Mouse (Mus musculus) inflammation-experienced regulatory T-cells, adult 6 months (primary cell): ENCODE data around the gene Arpc5. TPM values are rescaled to one million over a fixed set of nuclear protein-coding genes. Genes with fewer than 3 reads are reported as not detected.
"Not testable (repeated sequence)": the region's sequence is repeated elsewhere in the genome, so short reads cannot be mapped to it uniquely, and the experiment has no call there.

Experiments
- ATAC-seq: one replicate; pipeline ENCODE4 v1.8.0; 2017
- polyA plus RNA-seq, 3 experiments: library from polyadenylated mRNA; unstranded; fragments of 100-300 nt; shearing (Covaris generic); gene quantifications; one replicate each; pipeline ENCODE4 v1.2.1; 2017

Gene Arpc5
- polyA plus RNA-seq, 3 experiments from 2014 or later: 480 to 854 (median 552) TPM

DNA sequence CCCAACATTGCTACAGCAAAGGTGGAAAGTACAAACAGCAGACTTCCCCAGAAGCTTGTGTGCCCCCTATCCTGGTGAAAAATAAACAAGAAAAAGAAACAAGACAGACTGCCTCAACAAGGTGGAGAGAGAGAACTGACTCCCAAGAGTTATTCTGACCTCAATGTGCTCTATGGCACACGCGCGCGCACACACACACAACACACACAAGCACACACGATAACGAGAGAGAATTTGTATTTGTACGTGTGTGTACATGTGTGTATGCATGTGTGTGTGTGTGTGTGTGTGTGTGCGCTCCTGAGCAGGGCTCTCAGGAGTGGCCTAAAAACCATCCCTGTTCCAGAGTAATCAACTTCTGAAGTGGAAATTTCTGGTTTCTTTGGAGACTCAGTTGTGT is 18.3 kb downstream of the Arpc5 start:
- no peak for ATAC-seq

DNA sequence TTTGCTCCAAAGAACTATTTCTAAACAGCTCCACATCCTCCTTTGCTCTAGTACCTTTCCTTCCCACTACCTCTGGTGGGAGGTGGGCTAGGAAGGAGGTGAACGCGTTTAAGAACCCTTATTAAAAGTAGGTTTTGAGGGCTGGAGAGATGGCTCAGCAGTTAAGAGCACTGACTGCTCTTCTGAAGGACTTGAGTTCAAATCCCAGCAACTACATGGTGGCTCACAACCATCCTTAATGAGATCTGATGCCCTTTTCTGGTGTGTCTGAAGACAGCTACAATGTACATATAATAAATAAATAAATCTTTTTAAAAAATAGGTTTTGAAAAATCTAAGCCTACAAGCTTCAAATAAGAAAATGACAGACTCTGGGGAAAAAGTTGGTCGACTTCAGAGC is 19.1 kb downstream of the Arpc5 start:
- not testable (repeated sequence) for ATAC-seq

DNA sequence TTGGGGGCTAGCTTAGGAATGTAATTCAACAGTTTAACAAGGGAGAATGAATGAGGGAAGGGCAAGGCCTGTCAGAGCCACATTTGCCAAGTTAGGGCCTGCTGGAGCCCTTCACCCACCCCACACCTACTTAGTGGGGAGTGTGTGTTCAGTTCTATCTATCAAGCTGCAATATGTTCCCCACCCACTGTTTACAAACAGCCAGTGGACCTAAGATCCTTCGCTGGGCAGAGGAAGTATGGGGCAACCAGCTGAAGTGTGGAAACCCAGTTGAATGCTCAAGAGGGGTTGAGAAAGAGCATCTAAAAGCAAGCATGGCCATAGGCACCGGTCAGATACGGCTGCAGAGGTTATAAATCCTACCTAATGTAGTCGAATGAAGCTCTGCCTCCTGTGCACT is 20.6 kb downstream of the Arpc5 start:
- ATAC-seq: no peak

DNA sequence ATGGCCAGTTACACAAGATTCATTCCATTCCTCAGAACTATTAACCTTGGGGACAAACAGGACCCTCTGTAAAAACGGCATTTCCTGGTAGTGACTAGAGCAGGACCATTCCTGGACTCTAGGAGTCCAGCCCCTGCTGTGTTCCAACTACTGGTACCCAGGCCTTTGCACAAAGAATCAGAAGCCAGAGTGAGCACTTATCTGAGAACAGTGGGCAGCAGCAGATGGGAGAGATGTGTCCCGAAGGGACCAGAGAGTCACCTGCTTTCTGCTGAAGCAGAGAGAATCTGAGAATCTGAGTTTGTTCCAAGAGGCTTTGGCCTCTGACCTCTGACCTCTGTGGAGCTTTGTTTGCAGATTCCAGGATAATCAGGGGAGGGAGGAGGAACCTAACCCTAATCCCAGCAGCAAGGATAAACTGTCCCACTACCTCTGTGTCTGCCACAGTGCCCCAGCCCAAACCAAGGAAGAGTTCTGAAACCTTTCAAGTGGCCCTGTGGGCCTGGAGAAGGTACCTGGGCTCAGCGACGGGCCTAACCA is 21.8 kb downstream of the Arpc5 start:
- no peak for ATAC-seq

- no peak for ATAC-seq
These were observed 23.9 kb downstream of the Arpc5 start for GRCm38 (mm10) chr1:152790254-152790653.

DNA sequence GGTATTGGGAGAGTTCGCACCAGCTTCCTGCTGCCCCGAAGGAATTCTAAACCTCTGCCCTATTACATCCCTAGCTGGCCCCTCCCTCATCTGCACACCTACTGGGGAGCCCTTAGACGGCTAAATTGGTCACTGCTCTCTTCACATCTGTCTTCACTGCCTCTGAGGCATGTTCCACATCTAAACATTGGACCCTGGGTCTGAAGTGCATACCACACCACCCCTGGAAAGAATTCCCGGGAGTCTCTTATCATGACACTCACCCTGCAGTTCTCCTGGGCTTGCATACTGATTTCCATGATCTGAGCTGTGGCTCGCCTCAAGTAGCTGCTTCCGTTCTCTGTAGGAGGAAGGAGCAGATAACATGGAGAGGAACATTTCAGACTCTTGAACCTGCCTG is 24.5 kb downstream of the Arpc5 start:
- no peak for ATAC-seq

GRCm38 (mm10) chr1:152791269-152791668 is 24.9 kb downstream of the Arpc5 start:
- no peak for ATAC-seq

GRCm38 (mm10) chr1:152792736-152793494 is 26.6 kb downstream of the Arpc5 start:
- ATAC-seq: no peak

DNA sequence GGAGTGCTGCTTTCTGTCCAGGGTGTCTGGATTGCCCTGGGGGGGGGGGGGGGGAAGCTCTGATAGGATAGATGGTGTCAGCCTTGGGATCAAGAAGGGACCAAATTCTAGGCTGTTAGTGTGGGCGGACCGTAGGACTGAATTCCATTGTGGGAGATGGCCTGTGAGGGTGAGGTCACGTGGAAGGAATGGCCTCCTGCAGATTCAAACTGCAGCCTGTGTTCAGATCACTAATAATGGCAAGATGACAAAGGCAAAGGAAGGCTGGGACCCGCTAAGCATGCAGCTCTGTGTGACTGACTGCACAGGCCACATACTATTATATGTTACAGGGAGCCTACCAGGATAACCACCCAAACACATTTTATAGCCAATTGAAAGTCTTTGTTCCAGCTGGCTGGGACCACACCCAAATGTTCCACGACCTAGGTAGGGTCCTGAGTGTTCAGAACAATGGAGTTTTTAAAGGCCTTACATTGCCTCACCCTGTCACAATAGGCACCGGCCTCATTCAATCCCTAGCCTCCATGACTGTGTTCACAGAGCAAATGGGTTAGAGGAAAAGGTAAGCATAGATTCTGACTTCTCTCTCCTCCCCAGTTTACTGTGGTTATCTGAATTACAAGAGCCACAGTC is 27.3 kb downstream of the Arpc5 start:
- no peak for ATAC-seq

GRCm38 (mm10) chr1:152795688-152796255 is 29.4 kb downstream of the Arpc5 start:
- no peak for ATAC-seq

- no peak for ATAC-seq
These were observed 30.4 kb downstream of the Arpc5 start for GRCm38 (mm10) chr1:152796683-152797263.

GRCm38 (mm10) chr1:152798125-152798524 is 31.8 kb downstream of the Arpc5 start:
- no peak for ATAC-seq

DNA sequence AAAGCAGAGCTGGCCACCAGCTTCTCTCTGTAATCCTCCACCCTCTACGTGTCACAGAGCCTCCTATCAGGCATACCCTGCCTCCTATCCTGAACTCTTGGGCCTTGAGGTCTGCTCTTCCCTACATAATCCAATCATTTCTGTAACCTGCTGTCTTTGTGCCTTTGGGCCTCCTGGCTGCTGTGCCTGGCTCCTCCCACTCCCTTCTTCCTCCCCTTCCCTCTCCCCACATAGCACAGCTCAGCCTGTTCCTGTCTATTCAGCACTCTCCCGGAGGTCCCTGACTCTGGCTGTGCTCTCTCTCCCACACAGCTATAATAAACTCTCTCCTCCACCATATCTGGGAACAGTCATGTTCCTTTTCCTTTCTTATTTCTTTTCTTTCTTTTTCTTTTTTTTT is 33.6 kb downstream of the Arpc5 start, which contains the start of gene Ncf2:
TSS of gene Ncf2 (plus strand) at position 298 of the 400 bp plus-strand sequence.
- ATAC-seq: no peak

GRCm38 (mm10) chr1:152800633-152801176 is 34.4 kb downstream of the Arpc5 start:
- ATAC-seq: no peak

DNA sequence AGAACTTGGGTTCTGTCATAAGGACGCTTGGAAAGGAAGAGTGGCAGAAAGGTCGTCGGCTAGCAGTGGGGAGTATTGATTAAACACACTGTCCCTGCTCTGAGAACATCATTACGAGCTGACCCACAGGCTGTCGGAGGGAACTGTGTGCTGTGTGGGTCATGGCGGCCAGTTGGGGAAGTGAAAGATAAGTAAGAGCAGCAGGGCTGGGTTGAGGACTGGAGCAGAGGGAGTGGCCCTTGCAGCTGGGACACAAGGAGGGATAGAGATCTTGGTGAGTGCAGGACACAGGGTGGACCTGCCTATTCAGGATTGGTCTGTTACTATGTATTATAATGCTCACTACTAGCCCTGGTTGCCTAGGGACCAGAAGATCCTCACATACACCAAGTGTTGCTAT is 38.6 kb downstream of the Arpc5 start:
- no peak for ATAC-seq

DNA sequence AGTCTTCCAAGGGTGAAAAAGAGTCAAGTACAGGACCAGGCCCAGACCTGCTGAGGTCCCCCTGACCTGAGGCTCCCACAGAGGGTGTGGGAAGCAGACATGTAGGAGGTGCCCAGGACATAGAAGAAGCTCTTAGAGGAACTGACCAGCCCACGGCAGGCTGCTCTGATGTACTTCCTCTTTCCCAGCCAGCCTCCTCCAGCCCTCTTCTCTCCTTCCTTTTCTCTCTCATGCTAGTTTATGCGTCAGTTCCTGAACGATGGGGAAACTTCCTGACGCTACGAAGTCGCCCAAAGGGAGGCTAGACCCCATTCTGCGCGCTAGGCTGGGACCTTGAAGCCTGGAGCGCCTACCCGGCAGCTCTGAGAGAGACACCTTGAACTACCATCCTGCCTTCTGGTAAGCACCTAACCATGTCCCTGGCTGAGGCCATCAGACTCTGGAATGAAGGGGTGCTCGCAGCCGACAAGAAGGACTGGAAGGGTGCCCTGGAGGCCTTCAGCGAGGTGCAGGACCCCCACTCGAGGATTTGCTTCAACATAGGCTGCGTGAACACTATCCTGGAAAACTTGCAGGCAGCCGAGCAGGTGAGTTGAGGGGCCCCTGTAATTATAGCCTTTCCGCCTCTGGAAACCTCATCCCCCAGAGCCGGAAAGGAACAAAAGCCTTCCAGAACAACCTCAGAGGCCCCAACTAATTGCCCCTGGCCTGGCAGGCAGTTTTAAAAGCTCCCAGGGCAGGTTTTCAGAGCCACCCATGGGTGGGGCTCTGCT is 41.5 kb downstream of the Arpc5 start:
- ATAC-seq: no peak

DNA sequence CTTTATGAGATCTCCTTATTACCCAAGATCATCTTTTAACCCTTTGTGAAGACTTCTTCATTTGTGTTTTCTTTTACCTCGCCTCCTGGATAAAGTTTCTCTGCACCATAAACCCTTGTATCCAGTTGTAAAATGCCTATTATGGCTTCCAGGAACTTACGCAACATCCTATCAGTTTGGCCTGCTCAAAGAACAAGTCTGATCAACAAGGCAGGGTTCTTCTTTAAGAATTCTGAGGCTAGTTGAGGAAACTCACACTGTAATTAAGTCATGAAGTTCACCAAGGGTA is 42.0 kb downstream of the Arpc5 start:
- no peak for ATAC-seq

DNA sequence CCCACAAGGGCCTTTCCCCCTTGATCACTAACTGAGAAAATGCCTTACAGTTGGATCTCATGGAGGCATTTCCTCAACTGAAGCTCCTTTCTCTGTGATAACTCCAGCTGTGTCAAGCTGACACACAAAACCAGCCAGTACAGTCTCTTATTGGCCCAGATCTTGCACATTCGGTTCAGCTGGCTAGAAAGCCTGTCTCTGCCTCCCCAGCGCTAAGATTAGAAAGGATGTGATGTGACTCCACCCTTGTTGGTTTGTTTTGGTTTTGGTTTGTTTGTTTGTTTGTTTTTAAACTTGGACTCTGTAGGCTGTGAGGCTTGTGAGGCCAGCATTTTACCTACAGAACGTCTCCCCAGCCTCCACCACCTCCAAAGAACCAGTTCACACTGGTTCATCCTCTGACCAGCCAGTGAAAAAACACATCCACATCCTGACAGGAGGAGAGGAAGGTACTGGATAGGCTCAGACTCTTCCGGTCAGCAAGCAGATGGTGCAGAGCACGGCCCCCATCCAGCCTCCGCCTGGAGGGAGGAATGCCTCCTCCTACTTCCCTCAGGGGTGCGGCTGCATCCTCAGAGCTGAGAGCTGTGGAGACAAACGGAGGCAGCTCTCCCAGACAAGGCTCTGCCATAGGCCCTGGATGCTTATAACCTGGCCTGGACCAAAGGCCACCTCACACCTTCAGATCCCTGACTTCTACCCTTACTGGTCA is 43.4 kb downstream of the Arpc5 start:
- ATAC-seq: no peak

GRCm38 (mm10) chr1:152810533-152811439 is 44.4 kb downstream of the Arpc5 start:
- no peak for ATAC-seq

DNA sequence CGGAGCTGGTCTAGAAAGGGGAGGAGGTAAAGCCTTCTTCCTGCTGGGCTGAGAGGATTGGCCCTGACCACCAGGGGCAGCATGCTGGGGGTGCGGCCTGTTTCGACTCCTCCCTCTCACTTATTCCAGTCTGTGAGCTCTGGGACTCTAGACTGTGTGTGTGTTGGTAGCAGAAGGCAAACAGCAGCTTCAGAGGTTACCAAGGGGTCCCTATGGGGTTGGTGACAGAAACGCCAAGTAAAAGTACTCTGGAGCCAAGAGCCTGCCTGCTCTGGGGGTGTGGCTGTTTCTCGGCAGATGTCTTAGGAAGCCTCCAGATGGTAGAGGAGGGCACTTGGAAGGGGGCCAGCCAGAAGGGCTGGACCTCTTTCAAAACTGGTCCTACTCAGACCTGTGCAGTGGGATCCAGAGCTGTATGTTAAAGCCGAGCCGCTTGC is 48.9 kb downstream of the Arpc5 start:
- ATAC-seq: no peak
